Mouse (Mus musculus) liver, embryonic 16.5 days (tissue): Measurements from ENCODE around the gene Wfdc18. TPM values are rescaled to one million over a fixed set of nuclear protein-coding genes. Genes with fewer than 3 reads are reported as not detected.

Experiments used
- ATAC-seq: fragments of 200-750 bp; cut with Nextera tagmentation; 2 replicates; pipeline ENCODE4 v1.8.0; 2017; ENCODE audit warnings: low read depth, mild to moderate bottlenecking, moderate number of reproducible peaks, moderate library complexity
- H3K27ac ChIP-seq: fragments of 300-500 bp; sonication (generic); 2 replicates; pipeline ENCODE4 v1.5.1; 2014; ENCODE audit warnings: mild to moderate bottlenecking, low read length
- H3K27me3 ChIP-seq: fragments of 300-500 bp; sonication (generic); 2 replicates; pipeline ENCODE4 v1.6.1; 2014; ENCODE audit warnings: low read depth, low read length, mixed read lengths; ENCODE audit not compliant: control insufficient read depth, insufficient read depth
- H3K36me3 ChIP-seq: fragments of 300-500 bp; sonication (generic); 2 replicates; pipeline ENCODE4 v1.6.1; 2014; ENCODE audit warnings: mild to moderate bottlenecking; ENCODE audit not compliant: control insufficient read depth, insufficient read depth
- H3K4me1 ChIP-seq: fragments of 300-500 bp; sonication (generic); 2 replicates; pipeline ENCODE4 v1.6.1; 2014; ENCODE audit warnings: low read depth, low read length, mixed read lengths; ENCODE audit not compliant: control insufficient read depth
- H3K4me2 ChIP-seq: fragments of 300-500 bp; sonication (generic); 2 replicates; pipeline ENCODE4 v1.6.1; 2014; ENCODE audit warnings: low read depth, low read length, mixed read lengths
- H3K4me3 ChIP-seq: fragments of 300-500 bp; sonication (generic); 2 replicates; pipeline ENCODE4 v1.5.1; 2014; ENCODE audit warnings: low read depth, mild to moderate bottlenecking, low read length
- H3K9ac ChIP-seq: fragments of 300-500 bp; sonication (generic); 2 replicates; pipeline ENCODE4 v1.6.1; 2014; ENCODE audit warnings: low read depth, low read length
- H3K9me3 ChIP-seq: fragments of 300-500 bp; sonication (generic); replicated peaks from 2 replicates; pipeline ENCODE4 v1.6.1; 2016; ENCODE audit warnings: low read length; ENCODE audit not compliant: control insufficient read depth
- WGBS: fragments of 180-500 bp; shearing (Covaris S2); extraction: QIAGEN DNeasy Blood & Tissue Kit; methylation state at CpG from one replicate; pipeline ENCODE4 v1.1.7; 2014; ENCODE audit not compliant: insufficient replicate concordance; 5-methylcytosine and 5-hydroxymethylcytosine counted together
- polyA plus RNA-seq: library from polyadenylated mRNA; unstranded; fragments of >200 nt; fragmentation: Nextera tagmentation; extraction: Ambion mirVana; gene quantifications from 2 replicates; pipeline ENCODE4 v1.2.1, GENCODE M21; 2015

Wfdc18 gene
- polyA plus RNA-seq, 1 experiment from 2014 or later, result 0.18 TPM

GRCm38 (mm10) chr11:83712671-83713070 lies 3.9 kb downstream of the Wfdc18 start:
- no peaks in the 10 kb centered on the region for H3K36me3 ChIP-seq
- no peak overlapping the region for H3K9ac ChIP-seq
- 52% methylated on average over 1 of the region's 1 CpGs for WGBS
- ATAC-seq, result no peak
- no peaks in the 10 kb centered on the region for H3K27me3 ChIP-seq
- H3K4me3 ChIP-seq, result no peak overlapping the region
- no peaks in the 10 kb centered on the region for H3K9me3 ChIP-seq
- H3K27ac ChIP-seq, result no peak overlapping the region
- H3K4me2 ChIP-seq, result no peak overlapping the region
- H3K4me1 ChIP-seq, result no peaks in the 10 kb centered on the region

DNA sequence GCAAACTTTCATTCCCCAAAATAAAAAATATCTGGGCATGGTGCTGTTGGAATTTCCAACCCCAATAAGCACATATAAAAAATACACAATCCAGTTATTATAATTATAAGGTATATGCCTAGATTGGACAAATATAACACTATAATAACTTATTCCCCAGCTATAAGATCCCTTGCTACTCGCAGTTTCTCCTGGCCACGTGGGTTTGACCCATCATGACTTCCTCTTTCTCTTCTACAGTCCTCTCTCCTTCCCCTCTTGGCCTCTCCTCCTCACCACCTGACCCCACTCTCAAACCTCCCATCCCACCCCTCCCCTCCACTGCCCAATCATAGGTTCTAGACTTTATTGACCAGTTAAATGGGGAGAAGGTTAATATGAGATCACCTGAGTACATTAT lies 5.1 kb downstream of the Wfdc18 start:
- H3K27ac ChIP-seq, result no peak overlapping the region
- H3K36me3 ChIP-seq, result no peaks in the 10 kb centered on the region
- no peaks in the 10 kb centered on the region for H3K4me1 ChIP-seq
- H3K9ac ChIP-seq, result no peak overlapping the region
- H3K27me3 ChIP-seq, result no peaks in the 10 kb centered on the region
- no peak overlapping the region for H3K4me3 ChIP-seq
- no peak overlapping the region for H3K4me2 ChIP-seq
- ATAC-seq, result no peak
- 19% methylated on average over 2 of the region's 2 CpGs for WGBS
- H3K9me3 ChIP-seq, result no peaks in the 10 kb centered on the region

DNA sequence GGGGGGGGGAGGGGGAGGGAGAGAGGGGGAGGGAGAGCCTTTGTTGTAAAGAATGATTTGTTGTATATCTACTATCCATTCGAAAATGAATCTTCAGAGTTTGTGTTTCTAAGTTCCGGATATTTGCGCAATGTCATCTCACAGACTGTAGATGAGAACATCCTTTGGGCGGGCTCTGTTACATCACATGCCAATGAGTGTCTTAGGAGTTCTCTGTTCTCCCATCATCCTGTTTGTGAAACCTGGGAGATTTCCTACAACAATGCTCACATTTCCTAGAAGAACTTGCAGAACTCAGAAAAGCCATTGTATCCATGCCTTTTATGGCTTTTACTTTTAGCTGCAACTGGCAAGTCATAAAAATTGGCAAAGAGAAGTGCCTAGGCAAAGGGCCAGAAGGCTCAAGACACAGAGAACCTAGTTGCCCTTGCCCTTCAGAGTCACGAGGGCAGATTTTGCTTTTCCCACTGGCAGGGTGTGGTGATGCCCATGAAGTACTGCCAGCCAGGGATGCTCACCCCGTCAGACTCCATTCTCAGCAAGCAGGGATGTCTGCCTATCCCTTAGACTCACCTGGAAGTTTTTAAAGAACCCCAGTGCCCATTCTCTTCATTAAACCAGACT lies 8.3 kb downstream of the Wfdc18 start:
- Histone ChIP-seq H3K4me2 (no peak overlapping the region), H3K27ac (no peak overlapping the region), H3K9ac (no peak overlapping the region), H3K9me3 (no peaks in the 10 kb centered on the region), H3K36me3 (no peaks in the 10 kb centered on the region), H3K4me1 (no peaks in the 10 kb centered on the region), H3K27me3 (no peaks in the 10 kb centered on the region), H3K4me3 (no peak overlapping the region)
- no peak for ATAC-seq
- WGBS, result 54% methylated on average over 6 of the region's 6 CpGs

DNA sequence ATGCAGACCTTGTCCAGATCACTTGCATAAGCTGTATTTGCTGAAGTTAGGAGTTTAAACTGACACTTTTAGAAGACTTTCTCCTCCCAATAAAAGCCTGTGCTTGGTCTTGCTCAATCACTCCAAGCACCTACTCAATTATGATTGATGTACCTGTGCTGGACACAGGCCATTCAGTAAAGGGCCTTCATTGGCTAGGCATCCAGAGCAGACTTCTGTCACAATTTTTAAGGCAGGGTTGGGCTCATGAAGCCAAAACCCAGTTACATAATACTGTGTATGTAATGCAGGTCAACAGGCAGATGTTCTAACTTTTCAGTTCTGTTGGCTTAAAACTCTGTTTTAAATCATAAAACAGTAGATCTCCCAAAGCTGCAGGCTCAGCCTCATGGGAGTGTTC lies 12.0 kb downstream of the Wfdc18 start:
- Histone ChIP-seq H3K4me1 (no peaks in the 10 kb centered on the region), H3K9me3 (no peaks in the 10 kb centered on the region), H3K9ac (no peak overlapping the region), H3K4me2 (no peak overlapping the region), H3K27me3 (no peaks in the 10 kb centered on the region), H3K4me3 (no peak overlapping the region), H3K36me3 (no peaks in the 10 kb centered on the region), H3K27ac (no peak overlapping the region)
- ATAC-seq, result no peak

DNA sequence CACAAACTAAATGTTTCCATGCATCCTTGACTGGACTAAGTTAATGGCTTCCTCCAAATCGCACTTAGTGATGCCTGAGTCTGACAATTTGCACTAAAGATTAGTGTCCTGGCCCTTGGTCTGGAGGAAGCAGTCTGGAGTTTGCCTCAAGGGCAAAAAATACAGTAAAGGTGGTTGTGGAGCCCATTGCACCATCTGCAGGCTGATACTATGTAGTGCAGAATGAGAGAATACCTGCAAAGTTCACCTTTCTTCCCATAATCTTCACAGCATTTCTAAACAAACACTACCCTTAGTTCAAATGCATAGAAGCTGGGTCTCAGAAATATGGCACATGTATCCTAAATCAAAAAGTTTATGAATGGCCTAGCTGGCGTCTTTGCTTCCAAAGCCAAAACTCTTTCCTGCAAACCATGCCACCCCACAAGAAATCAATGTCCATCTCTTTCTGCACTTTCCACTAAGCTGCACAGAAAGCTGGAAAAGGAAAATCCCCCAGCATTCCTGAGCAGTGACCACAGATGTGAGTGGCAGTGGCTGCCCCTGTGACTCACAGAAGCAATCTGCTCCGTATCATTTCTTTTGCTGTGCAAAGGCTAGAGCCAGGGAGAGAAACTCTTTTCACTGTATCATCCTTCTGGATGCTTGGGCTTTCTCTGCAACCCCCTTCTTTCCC lies 20.1 kb downstream of the Wfdc18 start:
- WGBS, result 39% methylated on average over 3 of the region's 3 CpGs
- Histone ChIP-seq H3K27ac (no peak overlapping the region), H3K4me1 (no peaks in the 10 kb centered on the region), H3K36me3 (no peaks in the 10 kb centered on the region), H3K27me3 (no peaks in the 10 kb centered on the region), H3K4me3 (no peak overlapping the region), H3K9ac (no peak overlapping the region), H3K9me3 (no peaks in the 10 kb centered on the region), H3K4me2 (no peak overlapping the region)
- ATAC-seq, result no peak

- Histone ChIP-seq H3K4me2 (no peak overlapping the region), H3K9ac (no peak overlapping the region), H3K4me1 (no peaks in the 10 kb centered on the region), H3K9me3 (no peaks in the 10 kb centered on the region), H3K27me3 (no peaks in the 10 kb centered on the region), H3K27ac (no peak overlapping the region), H3K36me3 (no peaks in the 10 kb centered on the region), H3K4me3 (no peak overlapping the region)
- WGBS, result 63% methylated on average over 1 of the region's 1 CpGs
- ATAC-seq, result no peak
These were observed 22.3 kb downstream of the Wfdc18 start for GRCm38 (mm10) chr11:83731116-83731515.

- Histone ChIP-seq H3K4me1 (no peaks in the 10 kb centered on the region; the same call in 1 of the 2 replicates), H3K36me3 (no peaks in the 10 kb centered on the region), H3K9ac (no peak overlapping the region), H3K27me3 (no peaks in the 10 kb centered on the region), H3K27ac (no peak overlapping the region), H3K9me3 (no peaks in the 10 kb centered on the region), H3K4me2 (no peak overlapping the region), H3K4me3 (no peak overlapping the region)
- 55% methylated on average over 5 of the region's 5 CpGs for WGBS
- ATAC-seq, result no peak
These were observed 24.3 kb downstream of the Wfdc18 start for GRCm38 (mm10) chr11:83733071-83733640.

DNA sequence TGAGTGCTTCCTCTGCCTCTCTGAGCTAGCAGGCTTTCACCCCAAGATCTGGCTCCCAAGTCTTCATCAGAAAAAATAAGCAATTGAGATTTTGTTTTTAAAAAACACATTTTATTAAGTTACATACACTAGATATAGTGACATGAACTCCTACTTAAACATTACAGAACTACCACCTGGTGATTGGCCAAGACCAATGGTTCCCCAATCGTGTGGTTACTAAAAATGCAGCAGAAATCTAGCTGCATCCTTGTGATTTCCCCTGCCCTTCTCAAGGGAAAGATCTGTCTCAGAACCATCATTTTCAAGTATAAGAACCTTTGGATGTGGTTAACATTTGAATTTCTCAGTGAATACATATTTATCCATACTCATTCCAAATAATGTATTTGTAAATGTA lies 25.4 kb downstream of the Wfdc18 start:
- no peaks in the 10 kb centered on the region for H3K9me3 ChIP-seq
- no peaks in the 10 kb centered on the region; the same call in 1 of the 2 replicates for H3K4me1 ChIP-seq
- 33% methylated on average over 1 of the region's 1 CpGs for WGBS
- no peak for ATAC-seq
- no peaks in the 10 kb centered on the region for H3K27me3 ChIP-seq
- H3K4me2 ChIP-seq, result no peak overlapping the region
- H3K27ac ChIP-seq, result no peak overlapping the region
- H3K36me3 ChIP-seq, result no peaks in the 10 kb centered on the region
- no peak overlapping the region for H3K4me3 ChIP-seq
- H3K9ac ChIP-seq, result no peak overlapping the region

DNA sequence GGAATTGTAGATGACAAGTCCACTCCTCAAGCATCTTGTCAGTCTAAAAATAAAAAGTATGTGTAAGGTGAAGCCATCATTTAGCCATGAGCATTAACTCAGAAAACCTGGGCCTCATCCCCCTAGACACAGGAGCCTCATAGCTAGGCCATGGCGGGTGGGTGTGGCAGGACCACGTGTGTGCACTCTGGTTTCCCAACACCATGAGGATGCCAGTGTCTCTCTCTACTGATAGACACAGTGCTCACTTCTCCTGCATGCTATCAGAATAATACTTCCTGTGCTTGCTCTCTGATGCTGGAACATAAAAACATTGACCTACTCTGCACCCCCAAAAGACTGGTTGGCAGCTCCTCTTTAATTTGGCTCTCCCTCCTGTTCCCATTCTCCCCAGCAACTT lies 27.1 kb downstream of the Wfdc18 start:
- Histone ChIP-seq H3K4me1 (no peaks in the 10 kb centered on the region; the same call in 1 of the 2 replicates), H3K9me3 (no peaks in the 10 kb centered on the region), H3K4me3 (no peak overlapping the region), H3K36me3 (no peaks in the 10 kb centered on the region), H3K4me2 (no peak overlapping the region), H3K27me3 (no peaks in the 10 kb centered on the region), H3K9ac (no peak overlapping the region), H3K27ac (no peak overlapping the region)
- 41% methylated on average over 2 of the region's 2 CpGs for WGBS
- no peak for ATAC-seq
